Mouse (Mus musculus) heart, embryonic 16.5 days (tissue): ENCODE results near the gene Zfp607a. TPM values are rescaled to one million over a fixed set of nuclear protein-coding genes. Genes with fewer than 3 reads are reported as not detected.
A peak's percentile ranks its signal among the peaks of the same experiment; 100 is the strongest.
"Not testable (repeated sequence)": the region's sequence is repeated elsewhere in the genome, so short reads cannot be mapped to it uniquely, and the experiment has no call there.

Experiments
- ATAC-seq: fragments of 200-750 bp; cut with Nextera tagmentation; replicated peaks from 2 replicates; pipeline ENCODE4 v1.8.0; 2017; ENCODE audit warnings: moderate number of reproducible peaks; ENCODE audit not compliant: insufficient read depth, low FRiP score; ENCODE audit errors: extremely low read depth
- H3K27ac ChIP-seq: fragments of 300-500 bp; sonication (generic); 2 replicates; pipeline ENCODE4 v1.5.1; 2014; ENCODE audit warnings: mild to moderate bottlenecking, low read length, control low read depth, moderate library complexity
- H3K27me3 ChIP-seq: fragments of 300-500 bp; sonication (generic); 2 replicates; pipeline ENCODE4 v1.6.1; 2014; ENCODE audit warnings: low read length, mixed read lengths; ENCODE audit not compliant: control insufficient read depth, insufficient read depth
- H3K36me3 ChIP-seq: fragments of 300-500 bp; sonication (generic); 2 replicates; pipeline ENCODE4 v1.6.1; 2014; ENCODE audit not compliant: control insufficient read depth, insufficient read depth
- H3K4me1 ChIP-seq: fragments of 300-500 bp; sonication (generic); 2 replicates; pipeline ENCODE4 v1.6.1; 2014; ENCODE audit warnings: low read length, mixed read lengths; ENCODE audit not compliant: control insufficient read depth, insufficient read depth
- H3K4me2 ChIP-seq: fragments of 300-500 bp; sonication (generic); 2 replicates; pipeline ENCODE4 v1.6.1; 2014; ENCODE audit warnings: low read depth, mild to moderate bottlenecking, control low read depth, low read length
- H3K4me3 ChIP-seq: fragments of 300-500 bp; sonication (generic); 2 replicates; pipeline ENCODE4 v1.5.1; 2014; ENCODE audit warnings: mild to moderate bottlenecking, control low read depth, low read length
- H3K9ac ChIP-seq: fragments of 300-500 bp; sonication (generic); 2 replicates; pipeline ENCODE4 v1.6.1; 2014; ENCODE audit warnings: low read length, control low read depth
- H3K9me3 ChIP-seq: fragments of 300-500 bp; sonication (generic); replicated peaks from 2 replicates; pipeline ENCODE4 v1.6.1; 2016; ENCODE audit warnings: low read length; ENCODE audit not compliant: control insufficient read depth
- WGBS: fragments of 180-500 bp; shearing (Covaris S2); extraction: QIAGEN DNeasy Blood & Tissue Kit; methylation state at CpG from one replicate; pipeline ENCODE4 v1.1.7; 2014; 5-methylcytosine and 5-hydroxymethylcytosine counted together
- polyA plus RNA-seq: library from polyadenylated mRNA; unstranded; fragments of >200 nt; fragmentation: Nextera tagmentation; extraction: Ambion mirVana; gene quantifications from 2 replicates; pipeline ENCODE4 v1.2.1, GENCODE M21; 2015

Zfp607a gene
- polyA plus RNA-seq, 1 experiment from 2014 or later = 4.2 TPM

- WGBS = 10% methylated on average over 10 of the region's 10 CpGs
- ATAC-seq = peak; percentile 66
These were observed 2.2 kb downstream of the Zfp607a start for GRCm38 (mm10) chr7:27859301-27860251.

GRCm38 (mm10) chr7:27860396-27861235, 3.3 kb downstream of the Zfp607a start:
- ATAC-seq = peak; percentile 92
- Histone ChIP-seq H3K9ac (peak overlapping the region; percentile 73), H3K27ac (peak overlapping the region; percentile 94), H3K4me1 (peaks cover 7% of the 10 kb centered on the region), H3K9me3 (0 out of 2 replicates have a peak, but pooled peaks cover 2% of the 10 kb centered on the region), H3K4me3 (peak overlapping the region; percentile 74), H3K4me2 (peak overlapping the region; percentile 75), H3K27me3 (no peaks in the 10 kb centered on the region), H3K36me3 (peaks cover 11% of the 10 kb centered on the region)
- under 1% methylated on average over 22 of the region's 22 CpGs for WGBS

More at GRCm38 (mm10) chr7:27859301-27860251, 2.2 kb downstream of the Zfp607a start:
- peak overlapping the region; percentile 94 for H3K27ac ChIP-seq
- peak overlapping the region; percentile 73 for H3K9ac ChIP-seq
- H3K9me3 ChIP-seq = 0 out of 2 replicates have a peak, but pooled peaks cover 2% of the 10 kb centered on the region
- peak overlapping the region; percentile 75 for H3K4me2 ChIP-seq
- H3K4me3 ChIP-seq = peak overlapping the region; percentile 74
- H3K27me3 ChIP-seq = no peaks in the 10 kb centered on the region
- peaks cover 8% of the 10 kb centered on the region for H3K36me3 ChIP-seq
- peaks cover 7% of the 10 kb centered on the region for H3K4me1 ChIP-seq

GRCm38 (mm10) chr7:27862578-27862977, 5.3 kb downstream of the Zfp607a start:
- not testable (repeated sequence) for H3K4me3 ChIP-seq, H3K9ac ChIP-seq, H3K4me2 ChIP-seq, ATAC-seq, H3K27ac ChIP-seq, H3K9me3 ChIP-seq, H3K4me1 ChIP-seq, H3K27me3 ChIP-seq
- 63% methylated on average over 5 of the region's 5 CpGs for WGBS
- H3K36me3 ChIP-seq = peaks cover 19% of the 10 kb centered on the region

GRCm38 (mm10) chr7:27881721-27882120, 24.4 kb downstream of the Zfp607a start:
- peak overlapping the region; percentile 41; the same call in 1 of the 2 replicates for H3K27ac ChIP-seq
- H3K9me3 ChIP-seq = peaks cover 2% of the 10 kb centered on the region; the same call in 1 of the 2 replicates

GRCm38 (mm10) chr7:27900601-27901000, 43.3 kb downstream of the Zfp607a start:
- Histone ChIP-seq H3K36me3 (peaks cover 4% of the 10 kb centered on the region), H3K9me3 (peaks cover 11% of the 10 kb centered on the region), H3K9ac (no peak overlapping the region), H3K27ac (no peak overlapping the region), H3K4me1 (no peaks in the 10 kb centered on the region), H3K4me2 (no peak overlapping the region), H3K4me3 (no peak overlapping the region), H3K27me3 (no peaks in the 10 kb centered on the region)
- no peak for ATAC-seq
- WGBS = 92% methylated on average over 4 of the region's 4 CpGs

More at GRCm38 (mm10) chr7:27881721-27882120, 24.4 kb downstream of the Zfp607a start:
- H3K36me3 ChIP-seq = peaks cover 41% of the 10 kb centered on the region
- no peak overlapping the region for H3K4me2 ChIP-seq
- H3K27me3 ChIP-seq = no peaks in the 10 kb centered on the region
- WGBS = 77% methylated on average over 4 of the region's 4 CpGs
- no peaks in the 10 kb centered on the region for H3K4me1 ChIP-seq
- peak; percentile 28 for ATAC-seq
- no peak overlapping the region for H3K4me3 ChIP-seq
- no peak overlapping the region for H3K9ac ChIP-seq

- Histone ChIP-seq H3K4me3 (no peak overlapping the region), H3K9ac (no peak overlapping the region), H3K4me1 (no peaks in the 10 kb centered on the region), H3K9me3 (peaks cover 8% of the 10 kb centered on the region), H3K27ac (no peak overlapping the region), H3K27me3 (no peaks in the 10 kb centered on the region), H3K36me3 (peaks cover 12% of the 10 kb centered on the region), H3K4me2 (no peak overlapping the region)
- ATAC-seq = no peak
- 74% methylated on average over 11 of the region's 11 CpGs for WGBS
These were observed 47.9 kb downstream of the Zfp607a start for GRCm38 (mm10) chr7:27905061-27905848.

- peaks cover 20% of the 10 kb centered on the region for H3K36me3 ChIP-seq
- H3K9me3 ChIP-seq, H3K4me3 ChIP-seq, H3K9ac ChIP-seq, ATAC-seq, H3K4me1 ChIP-seq, H3K27ac ChIP-seq, H3K4me2 ChIP-seq, H3K27me3 ChIP-seq: not testable (repeated sequence)
- WGBS = 84% methylated on average over 3 of the region's 4 CpGs
These were observed 53.6 kb downstream of the Zfp607a start for GRCm38 (mm10) chr7:27910952-27911351.

- not testable (repeated sequence) for H3K4me1 ChIP-seq, ATAC-seq, H3K4me3 ChIP-seq, H3K27ac ChIP-seq, H3K27me3 ChIP-seq, H3K9me3 ChIP-seq, H3K9ac ChIP-seq, H3K4me2 ChIP-seq
- H3K36me3 ChIP-seq = peaks cover 11% of the 10 kb centered on the region
- 36% methylated on average over 4 of the region's 4 CpGs for WGBS
These were observed 69.7 kb downstream of the Zfp607a start for GRCm38 (mm10) chr7:27927041-27927440.
